In genomic region chr10:127194428-127195327, GRCm38 (mm10) we compare ENCODE assay signal across 8 mouse cellular contexts. TPM values are rescaled to one million over a fixed set of nuclear protein-coding genes. Genes with fewer than 3 reads are reported as not detected.
A peak's percentile ranks its signal among the peaks of the same experiment; 100 is the strongest.
DNase-seq lines count a peak whose midpoint lies in the region; ATAC-seq lines count a peak whose summit lies in the region.

No protein-coding gene starts in this region.

- H3K4me1 ChIP-seq in intestine, embryonic 15.5 days (replicated peaks): peaks cover 23% of the 10 kb centered on the region; the same call in 1 of the 2 replicates
- peaks cover 57% of the 10 kb centered on the region for H3K4me1 ChIP-seq in liver, embryonic 16.5 days (ENCODE audit: control insufficient read depth, low read depth, low read length)
- H3K4me1 ChIP-seq in neural tube, embryonic 14.5 days (ENCODE audit: control insufficient read depth, insufficient read depth, low read length): peaks cover 27% of the 10 kb centered on the region

- no peaks in the 10 kb centered on the region for H3K9me3 ChIP-seq in intestine, embryonic 15.5 days
- no peaks in the 10 kb centered on the region for H3K9me3 ChIP-seq in liver, embryonic 16.5 days (replicated peaks; ENCODE audit: control insufficient read depth, low read length)
- no peaks in the 10 kb centered on the region for H3K9me3 ChIP-seq in neural tube, embryonic 14.5 days (ENCODE audit: control insufficient read depth, low read length)

- 9% methylated on average over 22 of the region's 22 CpGs for whole genome bisulfite sequencing in intestine, embryonic 15.5 days
- 7% methylated on average over 22 of the region's 22 CpGs for WGBS in liver, embryonic 16.5 days (ENCODE audit: insufficient replicate concordance)
- 18% methylated on average over 22 of the region's 22 CpGs for WGBS in neural tube, embryonic 14.5 days

- peak overlapping the region; percentile 93 for H3K4me2 ChIP-seq in intestine, embryonic 15.5 days (replicated peaks)
- peak overlapping the region; percentile 90 for H3K4me2 ChIP-seq in liver, embryonic 16.5 days (ENCODE audit: low read depth, low read length)
- H3K4me2 ChIP-seq in neural tube, embryonic 14.5 days (ENCODE audit: low read depth, low read length): peak overlapping the region; percentile 84

- DNase-seq in 3134 (ENCODE audit: extremely low read depth, insufficient read length, low spot score) (peak; percentile 77), NIH3T3 (ENCODE audit: low read depth) (peak; percentile 84)
- peak; percentile 69 for DNase-seq in embryo, embryonic 10.5 days (ENCODE audit: low spot score)
- DNase-seq in heart, adult 11 months: peak; percentile 98

- no peaks in the 10 kb centered on the region for H3K27me3 ChIP-seq in intestine, embryonic 15.5 days (replicated peaks)
- H3K27me3 ChIP-seq in liver, embryonic 16.5 days (ENCODE audit: control insufficient read depth, insufficient read depth, low read depth, low read length): no peaks in the 10 kb centered on the region
- H3K27me3 ChIP-seq in neural tube, embryonic 14.5 days (ENCODE audit: control insufficient read depth, insufficient read depth, low read length): no peaks in the 10 kb centered on the region

- peak overlapping the region; percentile 92 for H3K27ac ChIP-seq in intestine, embryonic 15.5 days
- peak overlapping the region; percentile 85 for H3K27ac ChIP-seq in liver, embryonic 16.5 days (ENCODE audit: low read length)
- H3K27ac ChIP-seq in neural tube, embryonic 14.5 days (ENCODE audit: low read depth, low read length): peak overlapping the region; percentile 86

- peak overlapping the region; percentile 84 for H3K9ac ChIP-seq in intestine, embryonic 15.5 days
- peak overlapping the region; percentile 90 for H3K9ac ChIP-seq in liver, embryonic 16.5 days (ENCODE audit: low read depth, low read length)
- peak overlapping the region; percentile 95 for H3K9ac ChIP-seq in neural tube, embryonic 14.5 days (replicated peaks; ENCODE audit: low read depth, low read length)

- peaks cover 9% of the 10 kb centered on the region; the same call in 1 of the 2 replicates for H3K36me3 ChIP-seq in intestine, embryonic 15.5 days
- H3K36me3 ChIP-seq in liver, embryonic 16.5 days (ENCODE audit: control insufficient read depth, insufficient read depth): peaks cover 24% of the 10 kb centered on the region
- H3K36me3 ChIP-seq in neural tube, embryonic 14.5 days (ENCODE audit: control insufficient read depth, insufficient read depth, low read length): peaks cover 23% of the 10 kb centered on the region

- H3K4me3 ChIP-seq in intestine, embryonic 15.5 days (replicated peaks): peak overlapping the region; percentile 92
- H3K4me3 ChIP-seq in liver, embryonic 16.5 days (ENCODE audit: low read depth, low read length): peak overlapping the region; percentile 80
- H3K4me3 ChIP-seq in neural tube, embryonic 14.5 days (ENCODE audit: low read depth, low read length): peak overlapping the region; percentile 97

- peak; percentile 42 for ATAC-seq in intestine, embryonic 15.5 days
- ATAC-seq in liver, embryonic 16.5 days (ENCODE audit: low read depth): peak; percentile 68
- ATAC-seq in neural tube, embryonic 14.5 days (ENCODE audit: low read depth): peak; percentile 39; the same call in 1 of the 2 replicates
- ATAC-seq in monocyte, adult 5-6 weeks (replicated peaks; ENCODE audit: insufficient number of reproducible peaks, low FRiP score, low TSS enrichment, poor library complexity, severe bottlenecking): no peak

RNA-seq across cellular contexts. Expression of gene Dtx3, which starts 0.8 kb away (rescaled TPM):
- polyA plus RNA-seq in intestine, embryonic 15.5 days (2015; fragmentation: Nextera tagmentation; extraction: Ambion mirVana): 70.6 and 75.4 TPM in 2 replicates
- polyA plus RNA-seq in liver, embryonic 16.5 days (2015; fragmentation: Nextera tagmentation; extraction: Ambion mirVana): 13.4 and 14.8 TPM in 2 replicates
- polyA plus RNA-seq in neural tube, embryonic 14.5 days (2014; fragmentation: Nextera tagmentation; extraction: Ambion mirVana): 224 and 231 TPM in 2 replicates
- 3.8 to 17.3 TPM (median 8.8 TPM) in 3 replicates for total RNA-seq in monocyte, adult 5-6 weeks (2017)

RNA-seq across cellular contexts. Expression of gene Arhgef25, which starts 4.8 kb away (rescaled TPM):
- polyA plus RNA-seq in intestine, embryonic 15.5 days (2015; fragmentation: Nextera tagmentation; extraction: Ambion mirVana): 46.8 and 50.4 TPM in 2 replicates
- polyA plus RNA-seq in liver, embryonic 16.5 days (2015; fragmentation: Nextera tagmentation; extraction: Ambion mirVana): 4.8 and 5.7 TPM in 2 replicates
- polyA plus RNA-seq in neural tube, embryonic 14.5 days (2014; fragmentation: Nextera tagmentation; extraction: Ambion mirVana): 24.2 and 31.0 TPM in 2 replicates
- 1.9 TPM in 1 of 3 replicates, not detected in the others for total RNA-seq in monocyte, adult 5-6 weeks (2017)

RNA-seq across cellular contexts. Expression of gene Slc26a10, which starts 14.2 kb away (rescaled TPM):
- polyA plus RNA-seq in intestine, embryonic 15.5 days (2015; fragmentation: Nextera tagmentation; extraction: Ambion mirVana): 0.98 and 1.1 TPM in 2 replicates
- 2.2 and 2.7 TPM in 2 replicates for polyA plus RNA-seq in liver, embryonic 16.5 days (2015; fragmentation: Nextera tagmentation; extraction: Ambion mirVana)
- polyA plus RNA-seq in neural tube, embryonic 14.5 days (2014; fragmentation: Nextera tagmentation; extraction: Ambion mirVana): 0.80 and 1.3 TPM in 2 replicates
- total RNA-seq in monocyte, adult 5-6 weeks (2017): 3.2 to 4.2 TPM (median 3.5 TPM) in 3 replicates

RNA-seq across cellular contexts. Expression of gene Pip4k2c, which starts 16.7 kb away (rescaled TPM):
- polyA plus RNA-seq in intestine, embryonic 15.5 days (2015; fragmentation: Nextera tagmentation; extraction: Ambion mirVana): 33.7 and 35.0 TPM in 2 replicates
- 39.1 and 40.1 TPM in 2 replicates for polyA plus RNA-seq in liver, embryonic 16.5 days (2015; fragmentation: Nextera tagmentation; extraction: Ambion mirVana)
- 15.5 and 18.1 TPM in 2 replicates for polyA plus RNA-seq in neural tube, embryonic 14.5 days (2014; fragmentation: Nextera tagmentation; extraction: Ambion mirVana)
- total RNA-seq in monocyte, adult 5-6 weeks (2017): 15.7 to 32.0 TPM (median 21.5 TPM) in 3 replicates

RNA-seq across cellular contexts. Expression of gene B4galnt1, which starts 29.7 kb away (rescaled TPM):
- 52.5 and 55.2 TPM in 2 replicates for polyA plus RNA-seq in intestine, embryonic 15.5 days (2015; fragmentation: Nextera tagmentation; extraction: Ambion mirVana)
- 18.7 and 24.3 TPM in 2 replicates for polyA plus RNA-seq in liver, embryonic 16.5 days (2015; fragmentation: Nextera tagmentation; extraction: Ambion mirVana)
- polyA plus RNA-seq in neural tube, embryonic 14.5 days (2014; fragmentation: Nextera tagmentation; extraction: Ambion mirVana): 79.3 and 93.4 TPM in 2 replicates
- total RNA-seq in monocyte, adult 5-6 weeks (2017): 166 to 275 TPM (median 211 TPM) in 3 replicates
